Mouse (Mus musculus): ENCODE data around the gene Dynlt1b. TPM values are rescaled to one million over a fixed set of nuclear protein-coding genes. Genes with fewer than 3 reads are reported as not detected.
A peak's percentile ranks its signal among the peaks of the same experiment; 100 is the strongest.
"Not testable (repeated sequence)": the region's sequence is repeated elsewhere in the genome, so short reads cannot be mapped to it uniquely, and the experiment has no call there.

Dynlt1b gene
- polyA plus RNA-seq, 1 experiment from 2014 or later: 838 TPM

DNA sequence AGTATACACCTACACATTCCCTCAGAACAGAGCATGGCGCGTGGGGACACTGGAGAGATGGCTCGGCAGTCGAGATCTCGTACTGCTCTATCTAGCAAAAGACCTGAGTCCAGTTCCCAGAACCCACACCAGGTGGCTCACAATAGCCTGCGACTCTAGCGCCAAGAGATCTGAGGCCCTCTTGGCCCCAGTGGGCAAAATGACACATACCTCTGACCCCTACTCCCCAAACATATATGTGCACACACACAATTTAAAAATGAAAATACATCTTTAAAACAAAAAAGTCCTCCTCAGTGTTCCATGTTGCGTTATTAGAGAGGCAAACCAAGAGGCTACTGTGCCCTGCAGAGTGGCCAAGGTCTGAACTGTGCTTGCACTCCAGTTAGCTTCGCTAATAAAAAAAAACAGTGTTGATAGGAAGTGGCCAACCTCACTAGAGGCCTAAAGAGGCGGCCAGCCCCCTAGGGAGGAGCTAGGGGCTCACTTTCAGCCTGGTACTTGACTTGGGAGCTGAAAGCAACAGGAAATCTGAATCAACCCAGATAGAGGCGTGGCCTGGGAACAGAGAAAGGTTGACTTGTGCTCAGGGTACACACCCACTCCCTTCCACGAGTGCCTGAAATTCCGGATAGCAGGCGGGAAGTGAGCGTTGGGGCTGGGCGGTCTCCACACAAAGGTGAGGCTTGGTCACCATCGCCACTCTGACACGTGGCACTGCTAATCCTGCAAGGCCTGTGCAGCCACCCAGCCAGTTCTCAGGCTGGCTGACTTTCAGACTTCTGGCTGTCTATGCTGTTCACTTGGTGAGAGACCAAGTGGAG, 37.9 kb downstream of the Dynlt1b start:
- H3K27ac ChIP-seq (ENCODE audit: low read depth, low read length); H3K9ac ChIP-seq (ENCODE audit: low read depth, low read length); H3K9me3 ChIP-seq (ENCODE audit: control insufficient read depth, low read length); H3K4me1 ChIP-seq (replicated peaks; ENCODE audit: control insufficient read depth, insufficient read depth, low read length); H3K36me3 ChIP-seq (ENCODE audit: control insufficient read depth, insufficient read depth, low read length); ATAC-seq (ENCODE audit: low FRiP score); H3K27me3 ChIP-seq (ENCODE audit: control insufficient read depth, insufficient read depth, low read length); H3K4me2 ChIP-seq (replicated peaks; ENCODE audit: low read depth, low read length); H3K4me3 ChIP-seq (ENCODE audit: low read depth, low read length): not testable (repeated sequence)
- peak; percentile 24 for DNase-seq (ENCODE audit: low spot score)
- WGBS: 66% methylated on average over 16 of the region's 18 CpGs

DNA sequence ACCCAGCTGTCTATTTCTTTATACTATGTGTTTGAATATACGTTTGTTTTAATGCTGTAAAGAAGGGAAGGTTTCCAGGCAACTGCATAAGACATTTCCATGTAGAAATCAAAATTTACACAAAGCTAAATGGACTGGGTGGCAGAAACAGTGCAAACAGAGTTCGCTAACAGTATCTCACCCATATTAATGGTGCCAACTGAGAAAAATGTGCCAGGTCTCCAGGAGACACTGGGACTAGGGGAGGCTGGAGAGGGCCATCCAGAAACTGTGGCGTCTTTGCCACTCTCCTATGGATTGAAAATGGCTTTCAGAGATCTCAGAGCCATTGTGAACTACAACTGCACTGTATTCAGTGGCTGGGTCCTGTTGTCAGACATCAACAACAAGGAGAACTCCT, 40.1 kb downstream of the Dynlt1b start:
- not testable (repeated sequence) for ATAC-seq (ENCODE audit: low FRiP score)
- WGBS: 100% methylated on average over 1 of the region's 3 CpGs

DNA sequence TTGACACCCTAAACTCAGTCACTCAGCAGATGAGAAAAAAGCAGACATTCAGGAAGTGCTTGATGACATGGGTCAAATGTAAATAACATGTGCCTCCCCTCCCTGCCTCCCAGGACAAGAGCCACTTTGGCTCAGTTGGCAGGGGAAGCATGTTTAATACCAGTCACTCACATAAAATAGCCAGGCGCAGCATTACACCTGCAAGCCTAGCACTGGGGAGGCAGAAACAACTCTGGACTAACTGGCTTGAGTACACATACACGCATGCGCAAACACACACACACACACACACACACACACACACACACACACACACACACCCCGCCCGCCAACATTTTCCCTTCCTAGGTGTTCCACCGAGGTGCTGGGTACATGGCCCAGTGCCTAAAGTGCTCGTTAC, 40.8 kb downstream of the Dynlt1b start:
- not testable (repeated sequence) for H3K9me3 ChIP-seq (ENCODE audit: control insufficient read depth, low read length); DNase-seq (ENCODE audit: low spot score); H3K27ac ChIP-seq (ENCODE audit: low read depth, low read length); H3K4me2 ChIP-seq (replicated peaks; ENCODE audit: low read depth, low read length); H3K4me3 ChIP-seq (ENCODE audit: low read depth, low read length); H3K9ac ChIP-seq (ENCODE audit: low read depth, low read length); H3K4me1 ChIP-seq (replicated peaks; ENCODE audit: control insufficient read depth, insufficient read depth, low read length); ATAC-seq (ENCODE audit: low FRiP score); H3K27me3 ChIP-seq (ENCODE audit: control insufficient read depth, insufficient read depth, low read length); H3K36me3 ChIP-seq (ENCODE audit: control insufficient read depth, insufficient read depth, low read length)
- WGBS: 98% methylated on average over 3 of the region's 7 CpGs

More for the DNA sequence above, 40.1 kb downstream of the Dynlt1b start:
- H3K4me3 ChIP-seq (ENCODE audit: low read depth, low read length); H3K9me3 ChIP-seq (ENCODE audit: control insufficient read depth, low read length); H3K4me1 ChIP-seq (replicated peaks; ENCODE audit: control insufficient read depth, insufficient read depth, low read length); H3K27ac ChIP-seq (ENCODE audit: low read depth, low read length); H3K9ac ChIP-seq (ENCODE audit: low read depth, low read length); H3K27me3 ChIP-seq (ENCODE audit: control insufficient read depth, insufficient read depth, low read length); H3K4me2 ChIP-seq (replicated peaks; ENCODE audit: low read depth, low read length); DNase-seq (ENCODE audit: low spot score); H3K36me3 ChIP-seq (ENCODE audit: control insufficient read depth, insufficient read depth, low read length): not testable (repeated sequence)

DNA sequence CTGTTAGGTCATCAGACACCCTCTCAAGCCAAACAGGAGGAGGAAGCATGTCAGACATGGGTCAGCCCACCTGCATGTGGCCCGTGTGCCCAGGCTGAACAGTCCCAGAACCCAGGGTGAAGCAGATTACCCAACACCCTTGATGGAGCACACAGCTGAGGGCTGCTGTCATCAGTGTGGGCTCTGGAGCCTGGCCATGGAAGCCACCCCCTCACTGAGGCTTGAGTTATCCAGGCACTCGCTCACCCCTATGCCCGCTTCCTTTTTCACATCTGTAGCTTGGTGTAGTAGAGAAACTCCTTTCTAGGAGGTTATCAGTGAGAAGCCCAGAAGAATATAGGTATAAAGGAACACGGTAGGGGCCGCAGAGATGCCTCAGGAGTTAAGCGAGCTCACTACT, 45.4 kb downstream of the Dynlt1b start:
- not testable (repeated sequence) for H3K4me1 ChIP-seq (replicated peaks; ENCODE audit: control insufficient read depth, insufficient read depth, low read length); H3K4me3 ChIP-seq (ENCODE audit: low read depth, low read length); H3K9ac ChIP-seq (ENCODE audit: low read depth, low read length); H3K9me3 ChIP-seq (ENCODE audit: control insufficient read depth, low read length); H3K4me2 ChIP-seq (replicated peaks; ENCODE audit: low read depth, low read length); H3K36me3 ChIP-seq (ENCODE audit: control insufficient read depth, insufficient read depth, low read length); ATAC-seq (ENCODE audit: low FRiP score); DNase-seq (ENCODE audit: low spot score); H3K27me3 ChIP-seq (ENCODE audit: control insufficient read depth, insufficient read depth, low read length); H3K27ac ChIP-seq (ENCODE audit: low read depth, low read length)
- WGBS: 93% methylated on average over 6 of the region's 6 CpGs

DNA sequence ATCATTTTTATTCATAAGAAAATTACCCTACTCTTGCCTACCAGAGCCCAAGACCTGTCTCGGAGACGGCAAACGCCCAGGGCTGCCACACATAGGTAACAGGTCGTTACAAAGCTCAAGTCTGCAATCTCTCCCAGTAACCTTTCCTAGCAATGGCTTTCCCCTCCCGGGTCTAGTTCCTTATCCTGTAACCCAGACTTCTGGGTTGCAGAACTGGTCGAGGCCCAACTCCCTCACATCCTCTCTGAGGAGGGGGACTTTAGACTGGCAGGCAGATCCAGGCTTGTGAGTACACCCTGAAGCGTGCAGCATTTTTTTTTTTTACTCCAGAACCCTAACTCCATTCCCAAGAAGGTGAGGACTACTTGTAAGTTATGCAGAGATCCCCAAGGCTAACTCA, 46.0 kb downstream of the Dynlt1b start:
- not testable (repeated sequence) for H3K9ac ChIP-seq (ENCODE audit: low read depth, low read length); H3K27ac ChIP-seq (ENCODE audit: low read depth, low read length); ATAC-seq (ENCODE audit: low FRiP score); H3K36me3 ChIP-seq (ENCODE audit: control insufficient read depth, insufficient read depth, low read length); H3K4me1 ChIP-seq (replicated peaks; ENCODE audit: control insufficient read depth, insufficient read depth, low read length); H3K27me3 ChIP-seq (ENCODE audit: control insufficient read depth, insufficient read depth, low read length); H3K9me3 ChIP-seq (ENCODE audit: control insufficient read depth, low read length)
- 52% methylated on average over 7 of the region's 7 CpGs for WGBS
- peak; percentile 36 for DNase-seq (ENCODE audit: low spot score)
- Histone ChIP-seq H3K4me2 (replicated peaks; ENCODE audit: low read depth, low read length) (peak overlapping the region; percentile 87), H3K4me3 (ENCODE audit: low read depth, low read length) (peak overlapping the region; percentile 80)

DNA sequence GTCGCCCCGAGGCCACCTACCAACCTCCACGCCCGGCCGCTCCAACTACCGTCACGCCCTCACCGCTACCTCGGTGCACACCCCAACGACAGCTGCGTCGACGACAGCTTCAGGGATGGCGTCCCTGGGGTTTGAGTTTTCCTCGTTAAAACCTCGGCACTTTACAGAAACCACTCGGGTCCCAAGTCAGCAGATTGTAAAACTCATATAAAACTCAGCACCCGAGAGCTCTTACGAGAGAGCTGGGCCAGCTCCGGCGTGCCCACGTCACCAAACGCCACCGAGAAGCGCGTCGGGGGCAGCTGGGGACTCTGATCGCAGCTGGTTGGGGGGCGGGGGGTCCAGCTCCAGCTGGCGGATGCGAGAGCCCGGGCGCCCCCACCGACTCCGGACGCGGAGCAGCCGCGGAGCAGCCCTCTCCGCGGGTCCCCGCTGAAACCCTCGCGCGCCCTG, 46.6 kb downstream of the Dynlt1b start:
- ATAC-seq (ENCODE audit: low FRiP score) (peak; percentile 83), DNase-seq (ENCODE audit: low spot score) (peak; percentile 84)
- H3K9ac ChIP-seq (ENCODE audit: low read depth, low read length): peak overlapping the region; percentile 88
- peak overlapping the region; percentile 78 for H3K27ac ChIP-seq (ENCODE audit: low read depth, low read length)
- peak overlapping the region; percentile 87 for H3K4me2 ChIP-seq (replicated peaks; ENCODE audit: low read depth, low read length)
- H3K36me3 ChIP-seq (ENCODE audit: control insufficient read depth, insufficient read depth, low read length); H3K27me3 ChIP-seq (ENCODE audit: control insufficient read depth, insufficient read depth, low read length); H3K4me1 ChIP-seq (replicated peaks; ENCODE audit: control insufficient read depth, insufficient read depth, low read length); H3K9me3 ChIP-seq (ENCODE audit: control insufficient read depth, low read length): not testable (repeated sequence)
- under 1% methylated on average over 45 of the region's 45 CpGs for WGBS
- H3K4me3 ChIP-seq (ENCODE audit: low read depth, low read length): peak overlapping the region; percentile 80

DNA sequence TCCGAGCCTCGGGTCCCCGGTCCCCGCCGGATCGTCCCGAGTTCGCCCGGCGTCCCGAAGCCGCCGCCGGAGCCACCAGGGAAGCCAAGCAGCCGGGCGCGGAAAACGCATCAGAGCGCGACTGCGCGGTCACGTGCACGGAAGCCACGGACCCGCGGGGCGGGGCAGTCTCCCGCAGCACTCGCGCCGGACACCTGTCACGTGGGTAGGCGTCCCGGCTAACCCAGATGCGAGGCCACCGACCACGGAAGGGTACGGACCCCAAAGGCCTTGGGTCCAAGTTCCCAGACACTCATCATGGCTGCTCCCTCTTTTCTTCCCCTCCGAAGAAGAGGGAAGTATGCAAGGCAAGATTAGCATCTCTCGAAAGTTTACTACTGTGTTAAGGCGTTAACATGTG, 47.1 kb downstream of the Dynlt1b start:
- not testable (repeated sequence) for H3K4me1 ChIP-seq (replicated peaks; ENCODE audit: control insufficient read depth, insufficient read depth, low read length); H3K27me3 ChIP-seq (ENCODE audit: control insufficient read depth, insufficient read depth, low read length); H3K36me3 ChIP-seq (ENCODE audit: control insufficient read depth, insufficient read depth, low read length); H3K9me3 ChIP-seq (ENCODE audit: control insufficient read depth, low read length)
- Histone ChIP-seq H3K4me3 (ENCODE audit: low read depth, low read length) (peak overlapping the region; percentile 80), H3K4me2 (replicated peaks; ENCODE audit: low read depth, low read length) (peak overlapping the region; percentile 87), H3K27ac (ENCODE audit: low read depth, low read length) (peak overlapping the region; percentile 78), H3K9ac (ENCODE audit: low read depth, low read length) (peak overlapping the region; percentile 88)
- DNase-seq (ENCODE audit: low spot score): peak; percentile 82
- ATAC-seq (ENCODE audit: low FRiP score): peak; percentile 85
- WGBS: 1% methylated on average over 32 of the region's 42 CpGs

DNA sequence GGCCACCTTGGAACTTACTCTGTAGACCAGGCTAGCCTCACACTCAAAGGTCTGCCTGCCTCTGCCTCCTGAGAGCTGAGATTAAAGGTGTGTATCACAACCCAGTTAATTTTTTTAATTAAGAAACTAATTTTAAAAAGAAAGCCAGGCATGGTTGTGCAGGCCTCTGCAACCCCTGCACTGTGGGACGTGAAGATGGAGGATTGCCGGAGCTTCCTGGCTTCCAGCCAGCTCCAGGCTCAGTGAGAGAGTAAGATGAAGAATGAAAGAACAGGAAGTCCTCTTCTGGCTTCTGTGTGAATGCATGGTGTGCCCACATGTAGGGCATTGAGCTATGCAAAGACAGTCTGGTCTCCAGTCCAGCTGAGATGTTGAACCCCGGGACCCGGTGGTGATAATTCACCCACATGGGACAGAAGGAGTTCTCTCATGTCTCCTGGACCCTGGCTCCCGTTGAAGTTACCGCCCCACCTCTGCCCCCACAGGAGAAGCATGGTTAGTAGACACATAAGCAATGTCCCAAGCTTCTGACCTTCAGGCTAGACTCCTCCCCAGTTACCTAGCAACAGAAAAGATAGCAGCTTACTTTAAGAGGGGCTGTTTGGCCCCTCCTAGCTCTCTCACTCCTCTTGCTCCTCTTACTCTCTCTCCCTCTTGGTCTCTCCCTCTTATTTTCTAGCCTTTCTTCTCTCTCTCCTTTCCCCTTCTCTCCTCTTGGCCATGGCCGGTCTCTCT, 51.1 kb downstream of the Dynlt1b start:
- not testable (repeated sequence) for H3K4me2 ChIP-seq (replicated peaks; ENCODE audit: low read depth, low read length); H3K4me3 ChIP-seq (ENCODE audit: low read depth, low read length); H3K27ac ChIP-seq (ENCODE audit: low read depth, low read length); H3K27me3 ChIP-seq (ENCODE audit: control insufficient read depth, insufficient read depth, low read length); H3K9ac ChIP-seq (ENCODE audit: low read depth, low read length); H3K9me3 ChIP-seq (ENCODE audit: control insufficient read depth, low read length); H3K4me1 ChIP-seq (replicated peaks; ENCODE audit: control insufficient read depth, insufficient read depth, low read length); ATAC-seq (ENCODE audit: low FRiP score); H3K36me3 ChIP-seq (ENCODE audit: control insufficient read depth, insufficient read depth, low read length); DNase-seq (ENCODE audit: low spot score)
- WGBS: 62% methylated on average over 4 of the region's 7 CpGs

DNA sequence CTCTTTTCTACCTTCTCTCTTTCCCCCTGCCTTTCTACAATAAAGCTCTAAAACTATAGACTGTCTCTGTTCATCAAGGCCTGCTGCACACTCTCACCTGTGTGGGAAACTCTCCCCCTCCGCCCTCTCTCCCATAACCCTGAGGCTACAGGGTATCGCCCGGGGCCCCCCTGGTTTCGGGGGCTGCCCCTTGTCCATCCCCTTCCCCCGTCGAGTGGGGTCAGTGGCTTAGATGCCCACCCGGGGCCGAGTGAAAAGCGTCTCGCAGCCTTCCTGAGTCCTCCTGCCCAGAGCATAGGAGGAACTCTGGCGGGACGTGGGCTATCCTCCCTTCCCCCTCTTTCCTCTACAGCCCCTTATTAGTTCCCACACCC, 51.7 kb downstream of the Dynlt1b start:
- not testable (repeated sequence) for H3K4me3 ChIP-seq (ENCODE audit: low read depth, low read length); H3K9me3 ChIP-seq (ENCODE audit: control insufficient read depth, low read length); DNase-seq (ENCODE audit: low spot score); H3K4me2 ChIP-seq (replicated peaks; ENCODE audit: low read depth, low read length); H3K36me3 ChIP-seq (ENCODE audit: control insufficient read depth, insufficient read depth, low read length); H3K27me3 ChIP-seq (ENCODE audit: control insufficient read depth, insufficient read depth, low read length); H3K4me1 ChIP-seq (replicated peaks; ENCODE audit: control insufficient read depth, insufficient read depth, low read length); H3K9ac ChIP-seq (ENCODE audit: low read depth, low read length); ATAC-seq (ENCODE audit: low FRiP score); H3K27ac ChIP-seq (ENCODE audit: low read depth, low read length)
- WGBS: 85% methylated on average over 12 of the region's 12 CpGs
